Mouse (Mus musculus) ES-E14 (cell line): ENCODE measurements around the gene B020031M17Rik.
"Not testable (repeated sequence)": the region's sequence is repeated elsewhere in the genome, so short reads cannot be mapped to it uniquely, and the experiment has no call there.

Experiments used
- CHD2 ChIP-seq: IDR thresholded peaks from 2 replicates; pipeline ENCODE4 v1.6.1; 2014; ENCODE audit warnings: mild to moderate bottlenecking, low read depth, low read length, inconsistent platforms
- HCFC1 ChIP-seq: IDR thresholded peaks from 2 replicates; pipeline ENCODE4 v1.6.1; 2012; ENCODE audit warnings: low read length, inconsistent platforms, borderline replicate concordance; ENCODE audit not compliant: insufficient read depth
- MAFK ChIP-seq: IDR thresholded peaks from 2 replicates; pipeline ENCODE4 v1.6.1; 2014; ENCODE audit warnings: mild to moderate bottlenecking, low read depth, low read length, inconsistent platforms; ENCODE audit not compliant: insufficient read depth
- ZC3H11A ChIP-seq: IDR thresholded peaks from 2 replicates; pipeline ENCODE4 v1.6.1; 2012; ENCODE audit warnings: low read depth, mild to moderate bottlenecking, inconsistent platforms, low read length, borderline replicate concordance
- ZNF384 ChIP-seq: IDR thresholded peaks from 2 replicates; pipeline ENCODE4 v1.6.1; 2012; ENCODE audit warnings: low read depth, low read length, inconsistent platforms

DNA sequence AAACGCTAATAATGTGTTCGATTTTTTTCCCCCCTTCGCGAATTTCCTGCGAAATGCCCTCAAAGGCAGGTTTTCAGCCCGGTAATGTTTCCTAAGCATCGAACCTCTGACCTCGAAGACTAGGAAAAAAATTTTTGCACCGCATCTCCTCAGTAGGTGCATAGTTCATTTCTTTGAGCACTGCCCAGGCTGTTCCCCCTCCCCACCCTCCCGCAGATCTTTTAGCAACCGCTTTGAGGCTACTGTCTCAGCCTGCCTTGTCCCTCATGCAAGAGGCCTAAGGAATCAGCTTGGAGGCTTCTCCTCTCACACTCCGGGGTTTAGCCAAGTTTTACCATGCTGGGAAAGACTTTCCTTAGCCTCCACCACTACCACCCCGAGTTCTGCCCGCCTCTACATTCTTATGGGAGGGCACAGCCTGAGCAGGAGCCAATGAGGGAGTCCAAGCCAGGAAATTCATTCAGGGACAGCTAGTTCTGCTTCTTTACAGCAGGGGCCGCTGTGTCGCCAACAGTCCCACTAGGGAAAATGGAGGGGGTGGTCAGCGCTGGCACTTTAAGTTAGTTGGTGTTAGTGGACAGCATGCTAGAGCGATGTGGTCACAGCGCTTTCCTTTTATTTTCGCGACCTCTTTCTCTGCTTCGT lies 48.0 kb upstream of the B020031M17Rik start:
- TF ChIP-seq CHD2, ZNF384, MAFK, HCFC1, ZC3H11A: not testable (repeated sequence)
